Mouse (Mus musculus): ENCODE results near the gene Zfp658. TPM values are rescaled to one million over a fixed set of nuclear protein-coding genes. Genes with fewer than 3 reads are reported as not detected.

Gene Zfp658
- total RNA-seq (2021), result under 1 TPM; 0.55 to 0.59 TPM
- long read RNA-seq, experiment 1, result 0 reads
- long read RNA-seq, experiment 2, result 0 reads

GRCm38 (mm10) chr7:43562006-43562633 lies at the start of gene Zfp658:
Zfp658 (plus strand) TSS chr7:43562256.
- peak; percentile 72 for DNase-seq (ENCODE audit: low spot score)

- DNase-seq (ENCODE audit: low spot score), result no peak
Observed at GRCm38 (mm10) chr7:43512519-43512918, 49.5 kb upstream of the Zfp658 start.

GRCm38 (mm10) chr7:43515076-43515475 lies 47.0 kb upstream of the Zfp658 start:
- no peak for DNase-seq (ENCODE audit: low spot score)

- DNase-seq (ENCODE audit: low spot score), result no peak
Observed at GRCm38 (mm10) chr7:43518341-43518740, 43.7 kb upstream of the Zfp658 start.

- no peak for DNase-seq (ENCODE audit: low spot score)
Observed at GRCm38 (mm10) chr7:43522776-43523175, 39.3 kb upstream of the Zfp658 start.

- no peak for DNase-seq (ENCODE audit: low spot score)
Observed at GRCm38 (mm10) chr7:43525313-43525712, 36.7 kb upstream of the Zfp658 start.

- DNase-seq (ENCODE audit: low spot score), result no peak
Observed at GRCm38 (mm10) chr7:43530216-43530785, 31.8 kb upstream of the Zfp658 start.

- DNase-seq (ENCODE audit: low spot score), result no peak
Observed at GRCm38 (mm10) chr7:43532936-43533505, 29.0 kb upstream of the Zfp658 start.

- DNase-seq (ENCODE audit: low spot score), result no peak
Observed at GRCm38 (mm10) chr7:43538524-43538923, 23.5 kb upstream of the Zfp658 start.

- no peak for DNase-seq (ENCODE audit: low spot score)
Observed at GRCm38 (mm10) chr7:43544225-43544977, 17.7 kb upstream of the Zfp658 start, which contains the start of gene Cd33. Cd33 (minus strand) TSS chr7:43544428.

- DNase-seq (ENCODE audit: low spot score), result no peak
Observed at GRCm38 (mm10) chr7:43545656-43546545, 16.2 kb upstream of the Zfp658 start.

- DNase-seq (ENCODE audit: low spot score), result no peak
Observed at GRCm38 (mm10) chr7:43547666-43548065, 14.4 kb upstream of the Zfp658 start.

- no peak for DNase-seq (ENCODE audit: low spot score)
Observed at GRCm38 (mm10) chr7:43548206-43548605, 13.8 kb upstream of the Zfp658 start.

- peak; percentile 6 for DNase-seq (ENCODE audit: low spot score)
Observed at GRCm38 (mm10) chr7:43553153-43553552, 8.9 kb upstream of the Zfp658 start.

GRCm38 (mm10) chr7:43554550-43554949 lies 7.5 kb upstream of the Zfp658 start:
- peak; percentile 51 for DNase-seq (ENCODE audit: low spot score)

- DNase-seq (ENCODE audit: low spot score), result no peak
Observed at GRCm38 (mm10) chr7:43555351-43555750, 6.7 kb upstream of the Zfp658 start.

GRCm38 (mm10) chr7:43556901-43557300 lies 5.2 kb upstream of the Zfp658 start:
- no peak for DNase-seq (ENCODE audit: low spot score)

- DNase-seq (ENCODE audit: low spot score), result no peak
Observed at GRCm38 (mm10) chr7:43562651-43563070, 605 bp downstream of the Zfp658 start.

GRCm38 (mm10) chr7:43563300-43563699 lies 1.2 kb downstream of the Zfp658 start:
- DNase-seq (ENCODE audit: low spot score), result no peak

- DNase-seq (ENCODE audit: low spot score), result no peak
Observed at GRCm38 (mm10) chr7:43571216-43571615, 9.2 kb downstream of the Zfp658 start.
